Mouse (Mus musculus) adipocyte (in vitro differentiated cells): ENCODE results near the gene Gucd1.
"Not testable (repeated sequence)": the region's sequence is repeated elsewhere in the genome, so short reads cannot be mapped to it uniquely, and the experiment has no call there.

ENCODE experiments used
- DNase-seq: peaks from one replicate; pipeline ENCODE4 v3.0.0-alpha.2; 2016; ENCODE audit warnings: low spot score

Gene Gucd1

GRCm38 (mm10) chr10:75517758-75518143 is at the start of gene Gucd1:
Gucd1 (minus strand) TSS chr10:75517972.
- DNase-seq, result peak; percentile 98

GRCm38 (mm10) chr10:75566765-75567164 is 49.0 kb upstream of the Gucd1 start:
- DNase-seq, result not testable (repeated sequence)

GRCm38 (mm10) chr10:75566321-75566720 is 48.5 kb upstream of the Gucd1 start:
- DNase-seq, result no peak

GRCm38 (mm10) chr10:75565906-75566305 is 48.1 kb upstream of the Gucd1 start:
- no peak for DNase-seq

DNA sequence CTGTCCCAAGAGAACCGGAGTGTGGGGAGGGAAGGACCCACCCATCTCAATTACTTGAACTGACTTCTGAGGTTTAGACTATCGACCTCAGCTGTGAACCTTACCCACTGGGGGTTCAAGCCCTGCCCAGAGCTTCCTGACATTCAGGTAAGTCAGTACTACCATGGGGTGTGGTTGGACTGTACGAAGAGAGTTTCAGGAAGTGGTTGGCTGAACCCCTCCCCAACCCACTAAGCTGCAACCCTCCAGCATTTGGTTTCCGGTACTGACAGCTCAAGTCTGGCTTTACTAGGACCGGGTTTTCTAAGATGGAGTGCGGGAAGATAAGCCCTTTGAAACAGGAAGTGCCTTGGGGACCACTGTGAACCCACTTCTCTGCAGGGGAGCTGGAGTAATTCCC is 47.7 kb upstream of the Gucd1 start:
- no peak for DNase-seq

- DNase-seq, result no peak
Observed at GRCm38 (mm10) chr10:75564687-75565265, 47.0 kb upstream of the Gucd1 start.

GRCm38 (mm10) chr10:75562596-75562995 is 44.8 kb upstream of the Gucd1 start:
- DNase-seq, result no peak

DNA sequence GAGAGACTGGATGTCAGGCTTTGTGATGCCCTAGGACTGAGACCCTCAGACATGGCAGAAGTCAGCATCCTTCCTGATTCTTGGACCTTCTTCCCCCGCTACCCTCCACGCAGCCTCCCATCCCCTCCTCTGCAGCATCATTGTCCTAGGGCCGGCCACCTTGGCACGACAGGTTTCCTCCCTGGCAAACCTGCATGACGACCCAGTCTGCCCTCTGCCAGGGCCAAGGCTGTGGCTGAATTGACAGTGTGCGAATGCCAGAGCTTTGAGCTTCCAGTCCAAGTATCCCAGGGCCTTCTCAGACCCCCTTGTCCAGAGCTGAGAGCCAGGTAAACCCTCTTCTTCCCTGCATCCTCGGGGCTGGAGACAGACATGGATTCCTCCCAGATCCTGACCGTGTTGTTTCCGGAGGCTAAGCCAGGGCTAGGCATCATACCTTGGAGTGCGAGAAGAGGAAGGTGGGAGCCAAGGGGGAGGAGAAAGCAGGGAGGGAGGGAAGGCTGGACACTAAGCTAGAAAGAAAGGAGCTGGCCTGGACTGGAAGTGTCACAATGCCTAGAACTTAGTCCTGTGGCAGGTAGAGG is 43.4 kb upstream of the Gucd1 start, which contains the start of gene Ggt1:
TSS of gene Ggt1 (plus strand) at position 534 of the 584 bp plus-strand sequence.
- no peak for DNase-seq

GRCm38 (mm10) chr10:75560549-75560899 is 42.8 kb upstream of the Gucd1 start:
- DNase-seq, result no peak

- no peak for DNase-seq
Observed at GRCm38 (mm10) chr10:75559676-75560548, 42.1 kb upstream of the Gucd1 start, which contains the start of gene Lrrc75b. Lrrc75b (minus strand) TSS chr10:75560330.

DNA sequence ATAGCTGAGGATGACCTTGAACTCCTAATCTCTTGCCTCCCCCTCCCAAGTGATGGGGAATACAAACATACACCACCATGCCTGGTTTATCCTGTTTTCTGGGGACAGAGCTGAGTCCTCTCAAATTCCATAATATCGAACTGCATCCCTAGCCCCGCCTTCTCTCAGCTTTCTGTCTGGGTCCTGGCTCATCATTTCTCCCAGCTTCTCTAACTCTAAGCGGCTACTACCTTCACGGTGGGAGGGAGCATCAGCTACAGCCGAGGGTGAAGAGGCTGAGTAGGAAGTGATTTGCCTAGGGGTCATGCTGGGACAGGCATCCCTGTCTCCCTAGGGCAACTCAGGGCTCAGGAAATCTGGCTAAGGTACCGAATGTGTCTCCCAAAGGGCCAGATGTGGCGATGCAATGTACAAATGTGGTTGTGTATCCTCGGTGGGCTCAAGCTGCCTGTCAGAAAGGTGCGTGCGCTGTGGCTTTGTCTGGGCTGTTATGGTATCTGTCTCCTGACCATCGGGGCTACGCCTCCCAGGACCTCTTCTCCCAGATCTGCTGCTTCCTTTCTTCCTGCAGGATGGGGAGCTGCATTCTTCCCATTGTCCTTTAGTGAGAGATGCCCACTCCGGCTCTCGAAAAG is 41.4 kb upstream of the Gucd1 start:
- no peak for DNase-seq

DNA sequence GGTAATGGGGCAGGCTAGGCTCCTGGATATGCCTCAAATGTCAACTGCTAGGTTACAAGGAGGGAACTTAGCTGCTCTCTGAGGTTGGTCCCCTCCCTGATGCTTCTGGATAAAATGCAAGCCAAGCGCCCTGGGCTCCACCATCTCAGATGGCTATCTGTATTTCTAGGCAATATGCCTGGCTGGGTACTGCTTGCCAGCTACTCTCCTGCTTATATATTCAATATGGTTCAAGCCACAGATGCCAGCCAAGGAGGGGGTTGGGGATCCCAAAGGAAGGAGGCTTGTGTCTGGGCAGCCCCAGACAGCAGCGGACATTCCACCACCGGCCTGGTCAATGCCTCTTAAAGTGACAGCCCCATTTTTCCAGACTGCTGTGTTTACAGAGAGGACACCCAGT is 40.7 kb upstream of the Gucd1 start:
- DNase-seq, result peak; percentile 54

DNA sequence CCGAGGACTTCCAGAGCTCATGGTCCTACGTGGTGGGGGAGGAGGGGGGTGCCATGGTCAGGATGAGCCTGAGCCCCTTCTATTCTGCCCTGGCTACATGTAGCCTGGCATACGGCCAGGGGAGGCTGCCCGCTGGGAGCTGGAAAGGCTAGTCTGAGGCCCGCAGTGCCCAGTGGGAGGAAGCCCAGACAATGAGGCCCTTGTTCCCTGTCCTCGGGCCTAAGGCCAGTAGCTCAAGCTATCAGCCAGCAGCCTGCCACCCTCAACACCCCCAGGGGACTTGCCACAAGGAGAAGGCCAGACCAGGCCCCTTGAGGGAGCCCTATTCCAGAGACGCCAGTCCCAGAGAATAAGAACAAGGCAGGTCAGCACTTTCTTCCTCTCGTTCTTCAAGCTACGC is 38.3 kb upstream of the Gucd1 start:
- DNase-seq, result peak; percentile 61

DNA sequence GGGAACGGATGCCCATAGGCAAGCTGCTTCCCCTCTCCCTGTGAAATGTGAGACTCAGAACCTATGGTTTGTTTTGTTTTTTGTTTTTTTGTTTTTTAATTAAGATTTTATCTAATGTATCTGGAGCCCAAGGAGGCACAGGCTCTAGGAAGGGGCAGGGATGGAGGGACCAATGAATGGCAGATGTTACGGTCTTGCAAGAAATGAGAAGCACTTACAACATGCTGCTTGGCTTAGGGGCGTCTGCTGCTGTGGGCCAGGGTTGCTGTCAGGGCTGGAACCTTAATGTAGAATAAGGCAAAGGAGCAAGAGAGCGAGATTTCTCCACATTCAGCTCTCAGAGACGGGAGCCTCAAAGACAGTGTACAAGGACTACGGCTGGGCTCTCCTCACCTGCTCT is 37.8 kb upstream of the Gucd1 start:
- peak; percentile 14 for DNase-seq

- peak; percentile 58 for DNase-seq
Observed at GRCm38 (mm10) chr10:75554090-75554489, 36.3 kb upstream of the Gucd1 start.

- no peak for DNase-seq
Observed at GRCm38 (mm10) chr10:75552701-75553450, 35.1 kb upstream of the Gucd1 start.

GRCm38 (mm10) chr10:75552106-75552505 is 34.3 kb upstream of the Gucd1 start:
- no peak for DNase-seq

GRCm38 (mm10) chr10:75551175-75551574 is 33.4 kb upstream of the Gucd1 start:
- no peak for DNase-seq

DNA sequence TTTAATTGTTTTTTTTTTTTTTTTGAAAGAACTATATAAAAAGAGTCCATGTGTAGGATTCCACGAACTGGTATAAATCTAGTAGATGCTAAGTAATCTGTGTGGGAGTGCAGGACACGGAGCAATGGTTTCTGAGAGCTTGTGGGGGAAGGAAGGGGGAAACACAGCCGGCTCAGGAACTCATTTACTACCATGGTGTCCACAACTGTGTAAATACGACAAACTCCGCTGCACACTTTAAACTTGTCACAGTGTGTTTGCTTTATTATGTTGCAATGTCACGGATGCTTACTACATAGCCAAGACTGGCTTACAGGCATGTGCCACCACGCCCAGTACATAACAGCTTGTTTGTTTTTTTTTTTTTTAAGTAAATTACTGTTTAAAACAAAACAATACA is 32.1 kb upstream of the Gucd1 start:
- DNase-seq, result no peak

GRCm38 (mm10) chr10:75548486-75548885 is 30.7 kb upstream of the Gucd1 start:
- no peak for DNase-seq

DNA sequence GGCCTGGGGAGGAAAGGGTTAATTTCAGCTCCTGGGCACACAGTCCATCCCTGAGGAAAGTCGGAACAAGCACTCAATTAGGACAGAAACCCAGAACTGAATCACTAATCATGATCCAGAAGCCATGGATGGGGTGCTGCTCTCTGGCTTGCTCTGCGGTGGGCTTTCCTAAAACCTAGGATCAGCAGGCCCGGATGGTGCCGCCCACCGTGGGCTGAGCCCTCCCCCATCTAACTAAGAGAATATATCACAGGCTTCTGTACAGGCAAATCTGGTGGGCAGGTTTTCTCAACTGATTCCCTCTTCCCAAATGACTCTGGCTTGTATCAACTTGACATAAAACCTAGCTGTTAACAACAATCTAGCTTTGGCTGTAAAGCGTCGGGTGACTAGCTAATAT is 30.1 kb upstream of the Gucd1 start:
- no peak for DNase-seq

DNA sequence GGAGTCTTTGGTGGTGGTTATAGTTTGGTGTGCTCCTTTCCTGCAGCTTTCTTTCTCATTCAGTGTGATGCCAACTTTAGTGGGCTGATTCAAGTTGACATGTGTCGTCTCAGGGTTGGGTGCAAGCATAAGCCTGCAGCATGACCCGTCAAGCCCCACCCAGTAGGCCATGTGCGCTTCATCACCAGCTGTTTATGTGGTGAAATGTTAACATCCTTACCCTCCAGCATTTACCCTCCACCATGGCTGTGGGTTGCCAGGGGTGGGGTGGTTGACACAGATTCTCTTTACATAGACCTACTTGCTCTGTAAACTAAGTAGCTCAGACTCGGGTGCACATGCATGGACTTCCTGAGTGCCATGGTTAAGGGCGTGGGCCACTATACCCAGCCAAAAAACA is 18.4 kb upstream of the Gucd1 start:
- no peak for DNase-seq
